Mouse (Mus musculus): Measurements from ENCODE around the gene Meis1. TPM values are rescaled to one million over a fixed set of nuclear protein-coding genes. Genes with fewer than 3 reads are reported as not detected.

Meis1 gene
- polyA plus RNA-seq, 1 experiment = 2.1 TPM

GRCm38 (mm10) chr11:19012463-19013115 is 6.2 kb downstream of the Meis1 start:
- peaks cover 31% of the 10 kb centered on the region for H3K27me3 ChIP-seq (ENCODE audit: control insufficient read depth, insufficient read depth, low read length, poor library complexity, severe bottlenecking)
- no peaks in the 10 kb centered on the region for H3K9me3 ChIP-seq (replicated peaks; ENCODE audit: control insufficient read depth, insufficient read depth, low read length, poor library complexity, severe bottlenecking)
- H3K4me1 ChIP-seq (ENCODE audit: control insufficient read depth, insufficient read depth, low read length) = no peaks in the 10 kb centered on the region
- no peak overlapping the region for H3K9ac ChIP-seq (ENCODE audit: low read depth, poor library complexity, severe bottlenecking)
- no peak overlapping the region for H3K27ac ChIP-seq (ENCODE audit: insufficient read depth, low read length)
- no peak overlapping the region for H3K4me3 ChIP-seq (ENCODE audit: low read depth, low read length)
- no peaks in the 10 kb centered on the region for H3K36me3 ChIP-seq (ENCODE audit: control insufficient read depth, insufficient read depth, low read length, poor library complexity, severe bottlenecking)
- TF ChIP-seq POLR2A (IDR thresholded peaks at IDR 0.05; ENCODE audit: insufficient read depth, low read length) = no peak
- no peak for TF ChIP-seq CTCF (IDR thresholded peaks at IDR 0.05; ENCODE audit: low read depth, low read length)
- no peak for TF ChIP-seq EP300 (IDR thresholded peaks at IDR 0.05; ENCODE audit: insufficient read depth, low read depth, low read length)

GRCm38 (mm10) chr11:19012001-19012400 is 6.8 kb downstream of the Meis1 start:
- H3K4me3 ChIP-seq (ENCODE audit: low read depth, low read length) = no peak overlapping the region
- peaks cover 31% of the 10 kb centered on the region for H3K27me3 ChIP-seq (ENCODE audit: control insufficient read depth, insufficient read depth, low read length, poor library complexity, severe bottlenecking)
- no peak overlapping the region for H3K27ac ChIP-seq (ENCODE audit: insufficient read depth, low read length)
- TF ChIP-seq EP300 (IDR thresholded peaks at IDR 0.05; ENCODE audit: insufficient read depth, low read depth, low read length) (no peak), CTCF (IDR thresholded peaks at IDR 0.05; ENCODE audit: low read depth, low read length) (no peak), POLR2A (IDR thresholded peaks at IDR 0.05; ENCODE audit: insufficient read depth, low read length) (no peak)
- no peak overlapping the region for H3K9ac ChIP-seq (ENCODE audit: low read depth, poor library complexity, severe bottlenecking)
- no peaks in the 10 kb centered on the region for H3K9me3 ChIP-seq (replicated peaks; ENCODE audit: control insufficient read depth, insufficient read depth, low read length, poor library complexity, severe bottlenecking)
- no peaks in the 10 kb centered on the region for H3K4me1 ChIP-seq (ENCODE audit: control insufficient read depth, insufficient read depth, low read length)
- no peaks in the 10 kb centered on the region for H3K36me3 ChIP-seq (ENCODE audit: control insufficient read depth, insufficient read depth, low read length, poor library complexity, severe bottlenecking)

GRCm38 (mm10) chr11:19011108-19011805 is 7.5 kb downstream of the Meis1 start:
- H3K27me3 ChIP-seq (ENCODE audit: control insufficient read depth, insufficient read depth, low read length, poor library complexity, severe bottlenecking) = peaks cover 23% of the 10 kb centered on the region
- TF ChIP-seq EP300 (IDR thresholded peaks at IDR 0.05; ENCODE audit: insufficient read depth, low read depth, low read length) (no peak), POLR2A (IDR thresholded peaks at IDR 0.05; ENCODE audit: insufficient read depth, low read length) (no peak), CTCF (IDR thresholded peaks at IDR 0.05; ENCODE audit: low read depth, low read length) (no peak)
- no peaks in the 10 kb centered on the region for H3K9me3 ChIP-seq (replicated peaks; ENCODE audit: control insufficient read depth, insufficient read depth, low read length, poor library complexity, severe bottlenecking)
- no peak overlapping the region for H3K9ac ChIP-seq (ENCODE audit: low read depth, poor library complexity, severe bottlenecking)
- no peaks in the 10 kb centered on the region for H3K36me3 ChIP-seq (ENCODE audit: control insufficient read depth, insufficient read depth, low read length, poor library complexity, severe bottlenecking)
- H3K4me1 ChIP-seq (ENCODE audit: control insufficient read depth, insufficient read depth, low read length) = no peaks in the 10 kb centered on the region
- no peak overlapping the region for H3K27ac ChIP-seq (ENCODE audit: insufficient read depth, low read length)
- no peak overlapping the region for H3K4me3 ChIP-seq (ENCODE audit: low read depth, low read length)

- no peaks in the 10 kb centered on the region for H3K36me3 ChIP-seq (ENCODE audit: control insufficient read depth, insufficient read depth, low read length, poor library complexity, severe bottlenecking)
- H3K4me1 ChIP-seq (ENCODE audit: control insufficient read depth, insufficient read depth, low read length) = no peaks in the 10 kb centered on the region
- H3K27ac ChIP-seq (ENCODE audit: insufficient read depth, low read length) = no peak overlapping the region
- TF ChIP-seq POLR2A (IDR thresholded peaks at IDR 0.05; ENCODE audit: insufficient read depth, low read length) (no peak), CTCF (IDR thresholded peaks at IDR 0.05; ENCODE audit: low read depth, low read length) (no peak), EP300 (IDR thresholded peaks at IDR 0.05; ENCODE audit: insufficient read depth, low read depth, low read length) (no peak)
- H3K9me3 ChIP-seq (replicated peaks; ENCODE audit: control insufficient read depth, insufficient read depth, low read length, poor library complexity, severe bottlenecking) = no peaks in the 10 kb centered on the region
- no peak overlapping the region for H3K4me3 ChIP-seq (ENCODE audit: low read depth, low read length)
- no peak overlapping the region for H3K9ac ChIP-seq (ENCODE audit: low read depth, poor library complexity, severe bottlenecking)
- H3K27me3 ChIP-seq (ENCODE audit: control insufficient read depth, insufficient read depth, low read length, poor library complexity, severe bottlenecking) = peaks cover 16% of the 10 kb centered on the region
Measured at GRCm38 (mm10) chr11:19010396-19010811, 8.4 kb downstream of the Meis1 start.

- Histone ChIP-seq H3K4me1 (ENCODE audit: control insufficient read depth, insufficient read depth, low read length) (no peaks in the 10 kb centered on the region), H3K4me3 (ENCODE audit: low read depth, low read length) (no peak overlapping the region), H3K27me3 (ENCODE audit: control insufficient read depth, insufficient read depth, low read length, poor library complexity, severe bottlenecking) (peaks cover 12% of the 10 kb centered on the region), H3K36me3 (ENCODE audit: control insufficient read depth, insufficient read depth, low read length, poor library complexity, severe bottlenecking) (no peaks in the 10 kb centered on the region), H3K9ac (ENCODE audit: low read depth, poor library complexity, severe bottlenecking) (no peak overlapping the region), H3K27ac (ENCODE audit: insufficient read depth, low read length) (no peak overlapping the region), H3K9me3 (replicated peaks; ENCODE audit: control insufficient read depth, insufficient read depth, low read length, poor library complexity, severe bottlenecking) (no peaks in the 10 kb centered on the region)
- no peak for TF ChIP-seq CTCF (IDR thresholded peaks at IDR 0.05; ENCODE audit: low read depth, low read length)
- no peak for TF ChIP-seq POLR2A (IDR thresholded peaks at IDR 0.05; ENCODE audit: insufficient read depth, low read length)
Measured at GRCm38 (mm10) chr11:19009536-19010395, 9.0 kb downstream of the Meis1 start.
